Mouse (Mus musculus): ENCODE measurements around the gene Phf23. TPM values are rescaled to one million over a fixed set of nuclear protein-coding genes. Genes with fewer than 3 reads are reported as not detected.
"Not testable (repeated sequence)": the region's sequence is repeated elsewhere in the genome, so short reads cannot be mapped to it uniquely, and the experiment has no call there.

Phf23 gene
- total RNA-seq, 1 experiment from 2014 or later = 45.3 TPM

GRCm38 (mm10) chr11:70014880-70015558 is 19.4 kb downstream of the Phf23 start, which contains the start of gene Acadvl:
Acadvl (minus strand) TSS chr11:70015411.
- ATAC-seq (replicated peaks in 1 of 2; ENCODE audit: insufficient read depth in 1 of 2, low FRiP score in 2 of 2, low TSS enrichment in 1 of 2, low read depth in 1 of 2, poor library complexity in 2 of 2, severe bottlenecking in 2 of 2) = peak; percentile 84 to 88

- no peak for ATAC-seq (replicated peaks in 1 of 2; ENCODE audit: insufficient read depth in 1 of 2, low FRiP score in 2 of 2, low TSS enrichment in 1 of 2, low read depth in 1 of 2, poor library complexity in 2 of 2, severe bottlenecking in 2 of 2)
These were observed 20.1 kb downstream of the Phf23 start for GRCm38 (mm10) chr11:70015677-70016076.

- ATAC-seq (replicated peaks in 1 of 2; ENCODE audit: insufficient read depth in 1 of 2, low FRiP score in 2 of 2, low TSS enrichment in 1 of 2, low read depth in 1 of 2, poor library complexity in 2 of 2, severe bottlenecking in 2 of 2) = not testable (repeated sequence)
These were observed 20.6 kb downstream of the Phf23 start for GRCm38 (mm10) chr11:70016177-70016576.

- ATAC-seq (replicated peaks in 1 of 2; ENCODE audit: insufficient read depth in 1 of 2, low FRiP score in 2 of 2, low TSS enrichment in 1 of 2, low read depth in 1 of 2, poor library complexity in 2 of 2, severe bottlenecking in 2 of 2) = no peak
These were observed 21.1 kb downstream of the Phf23 start, which contains the start of gene Dlg4 for GRCm38 (mm10) chr11:70016669-70017068. Dlg4 (plus strand) TSS chr11:70016942.

- ATAC-seq (replicated peaks in 1 of 2; ENCODE audit: insufficient read depth in 1 of 2, low FRiP score in 2 of 2, low TSS enrichment in 1 of 2, low read depth in 1 of 2, poor library complexity in 2 of 2, severe bottlenecking in 2 of 2) = no peak
These were observed 21.7 kb downstream of the Phf23 start for GRCm38 (mm10) chr11:70017199-70017767.

- no peak for ATAC-seq (replicated peaks in 1 of 2; ENCODE audit: insufficient read depth in 1 of 2, low FRiP score in 2 of 2, low TSS enrichment in 1 of 2, low read depth in 1 of 2, poor library complexity in 2 of 2, severe bottlenecking in 2 of 2)
These were observed 22.8 kb downstream of the Phf23 start for GRCm38 (mm10) chr11:70018131-70018990.

GRCm38 (mm10) chr11:70019495-70020021 is 24.0 kb downstream of the Phf23 start:
- ATAC-seq (replicated peaks in 1 of 2; ENCODE audit: insufficient read depth in 1 of 2, low FRiP score in 2 of 2, low TSS enrichment in 1 of 2, low read depth in 1 of 2, poor library complexity in 2 of 2, severe bottlenecking in 2 of 2) = no peak

GRCm38 (mm10) chr11:70020022-70020631 is 24.6 kb downstream of the Phf23 start:
- no peak for ATAC-seq (replicated peaks in 1 of 2; ENCODE audit: insufficient read depth in 1 of 2, low FRiP score in 2 of 2, low TSS enrichment in 1 of 2, low read depth in 1 of 2, poor library complexity in 2 of 2, severe bottlenecking in 2 of 2)

GRCm38 (mm10) chr11:70020731-70021263 is 25.2 kb downstream of the Phf23 start:
- peak; percentile 71 to 75 for ATAC-seq (replicated peaks in 1 of 2; ENCODE audit: insufficient read depth in 1 of 2, low FRiP score in 2 of 2, low TSS enrichment in 1 of 2, low read depth in 1 of 2, poor library complexity in 2 of 2, severe bottlenecking in 2 of 2)

- ATAC-seq (replicated peaks in 1 of 2; ENCODE audit: insufficient read depth in 1 of 2, low FRiP score in 2 of 2, low TSS enrichment in 1 of 2, low read depth in 1 of 2, poor library complexity in 2 of 2, severe bottlenecking in 2 of 2) = peak; percentile 66 to 82
These were observed 25.9 kb downstream of the Phf23 start for GRCm38 (mm10) chr11:70021264-70022132.

- no peak for ATAC-seq (replicated peaks in 1 of 2; ENCODE audit: insufficient read depth in 1 of 2, low FRiP score in 2 of 2, low TSS enrichment in 1 of 2, low read depth in 1 of 2, poor library complexity in 2 of 2, severe bottlenecking in 2 of 2)
These were observed 28.0 kb downstream of the Phf23 start for GRCm38 (mm10) chr11:70023481-70024150.

- ATAC-seq (replicated peaks in 1 of 2; ENCODE audit: insufficient read depth in 1 of 2, low FRiP score in 2 of 2, low TSS enrichment in 1 of 2, low read depth in 1 of 2, poor library complexity in 2 of 2, severe bottlenecking in 2 of 2) = no peak
These were observed 28.6 kb downstream of the Phf23 start for GRCm38 (mm10) chr11:70024151-70024514.

GRCm38 (mm10) chr11:70026689-70027088 is 31.1 kb downstream of the Phf23 start:
- ATAC-seq (replicated peaks in 1 of 2; ENCODE audit: insufficient read depth in 1 of 2, low FRiP score in 2 of 2, low TSS enrichment in 1 of 2, low read depth in 1 of 2, poor library complexity in 2 of 2, severe bottlenecking in 2 of 2) = no peak

GRCm38 (mm10) chr11:70027397-70027796 is 31.8 kb downstream of the Phf23 start:
- ATAC-seq (replicated peaks in 1 of 2; ENCODE audit: insufficient read depth in 1 of 2, low FRiP score in 2 of 2, low TSS enrichment in 1 of 2, low read depth in 1 of 2, poor library complexity in 2 of 2, severe bottlenecking in 2 of 2) = no peak

GRCm38 (mm10) chr11:70028401-70029129 is 33.0 kb downstream of the Phf23 start:
- no peak for ATAC-seq (replicated peaks in 1 of 2; ENCODE audit: insufficient read depth in 1 of 2, low FRiP score in 2 of 2, low TSS enrichment in 1 of 2, low read depth in 1 of 2, poor library complexity in 2 of 2, severe bottlenecking in 2 of 2)
